Mouse (Mus musculus): Measurements from ENCODE around the gene Mlana. TPM values are rescaled to one million over a fixed set of nuclear protein-coding genes. Genes with fewer than 3 reads are reported as not detected.

The Mlana gene
- total RNA-seq, 1 experiment from 2014 or later, result not detected

DNA sequence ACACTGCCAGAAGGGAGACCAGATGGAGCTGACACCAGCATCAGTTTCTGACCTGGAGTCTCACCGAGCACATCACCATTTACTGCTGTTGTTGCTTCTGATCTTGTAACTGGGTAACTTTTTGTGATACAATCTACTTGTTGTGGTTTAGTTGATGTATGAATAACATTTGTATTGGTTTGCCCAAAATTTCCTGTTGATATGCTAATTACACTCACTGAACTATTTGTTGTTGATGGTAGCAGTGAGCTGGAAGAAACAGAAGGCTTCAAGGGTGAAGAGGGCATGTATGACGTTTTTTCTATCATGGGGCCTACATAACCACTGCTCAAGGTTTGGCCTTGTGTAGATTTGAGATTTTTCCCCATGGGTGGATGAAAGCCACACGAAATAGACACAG lies 20.2 kb downstream of the Mlana start:
- ATAC-seq (replicated peaks; ENCODE audit: insufficient number of reproducible peaks, low FRiP score, low TSS enrichment, poor library complexity, severe bottlenecking), result no peak

DNA sequence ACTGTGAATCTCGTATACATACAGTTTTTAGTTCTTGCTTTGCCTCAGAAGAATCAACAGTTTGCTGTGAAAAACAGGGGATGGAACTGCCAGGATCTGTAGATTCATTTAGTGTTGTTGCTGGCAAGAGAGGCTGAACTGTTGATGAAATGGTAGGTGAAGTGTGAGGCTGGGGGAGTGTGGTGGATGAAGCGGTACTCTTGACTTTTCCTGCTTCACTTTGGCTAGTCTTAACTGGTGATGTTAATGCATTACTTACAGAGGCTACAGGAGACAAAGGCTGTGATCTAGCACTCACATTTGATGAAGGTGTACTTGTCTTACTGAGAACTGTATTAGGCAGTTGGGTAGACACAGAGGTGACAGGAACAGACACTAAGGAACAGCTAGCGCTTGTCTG lies 20.9 kb downstream of the Mlana start:
- no peak for ATAC-seq (replicated peaks; ENCODE audit: insufficient number of reproducible peaks, low FRiP score, low TSS enrichment, poor library complexity, severe bottlenecking)

DNA sequence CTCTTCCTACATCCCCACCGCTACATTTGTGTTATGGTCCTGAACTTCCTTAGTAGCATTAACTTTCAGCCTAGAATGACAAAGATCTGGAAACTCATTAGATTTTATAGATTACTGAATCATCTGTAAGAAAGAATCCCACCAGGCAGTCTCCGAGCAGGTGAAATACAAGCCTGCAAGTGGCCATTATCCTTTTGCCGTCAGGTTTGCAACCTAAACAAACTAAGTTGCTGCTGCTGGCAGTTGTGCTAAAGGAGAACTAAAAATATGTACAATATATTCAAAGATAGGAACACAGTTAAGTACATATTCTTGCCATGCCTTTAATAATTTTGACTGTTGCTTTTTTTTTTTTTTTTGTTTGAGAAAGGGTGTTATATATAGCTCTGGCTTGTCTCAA lies 37.8 kb downstream of the Mlana start:
- ATAC-seq (replicated peaks; ENCODE audit: insufficient number of reproducible peaks, low FRiP score, low TSS enrichment, poor library complexity, severe bottlenecking), result no peak

DNA sequence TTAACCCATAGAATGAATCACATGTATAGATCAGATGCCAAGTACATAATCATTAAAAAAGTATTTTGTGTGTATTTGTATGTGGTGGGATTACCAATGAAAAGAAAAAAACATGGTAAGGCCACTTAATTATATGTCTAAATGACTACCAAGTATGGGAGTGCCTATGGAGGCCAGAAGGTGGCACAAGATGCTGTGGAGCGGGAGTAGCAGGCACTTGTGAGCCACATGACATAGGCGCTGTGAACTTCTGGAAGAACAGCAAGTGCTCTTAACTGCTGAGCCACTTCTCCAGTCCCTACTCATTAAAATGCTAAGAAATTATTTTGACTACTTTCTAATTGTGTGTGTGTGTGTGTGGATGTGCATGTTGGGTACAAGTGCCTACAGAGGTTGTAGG lies 42.0 kb downstream of the Mlana start:
- ATAC-seq (replicated peaks; ENCODE audit: insufficient number of reproducible peaks, low FRiP score, low TSS enrichment, poor library complexity, severe bottlenecking), result no peak

DNA sequence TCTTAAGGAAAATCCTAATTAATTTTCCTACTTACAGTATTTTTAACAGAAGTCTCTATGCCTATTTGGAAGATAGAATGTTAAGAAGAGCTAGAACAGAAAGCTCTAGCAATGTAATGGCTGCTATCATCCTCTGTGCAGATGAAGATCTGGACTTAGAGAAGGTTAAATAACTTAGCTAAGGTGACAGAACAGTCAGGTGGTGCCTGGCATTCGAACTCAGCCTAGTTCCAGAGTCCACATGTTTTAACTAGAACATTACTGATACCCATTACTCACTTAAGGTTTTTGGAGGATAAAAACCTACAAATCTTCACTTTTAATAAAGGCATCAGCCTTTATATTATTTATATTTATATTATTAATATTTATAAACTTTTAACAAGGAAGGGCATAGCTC lies 43.0 kb downstream of the Mlana start:
- ATAC-seq (replicated peaks; ENCODE audit: insufficient number of reproducible peaks, low FRiP score, low TSS enrichment, poor library complexity, severe bottlenecking), result no peak

DNA sequence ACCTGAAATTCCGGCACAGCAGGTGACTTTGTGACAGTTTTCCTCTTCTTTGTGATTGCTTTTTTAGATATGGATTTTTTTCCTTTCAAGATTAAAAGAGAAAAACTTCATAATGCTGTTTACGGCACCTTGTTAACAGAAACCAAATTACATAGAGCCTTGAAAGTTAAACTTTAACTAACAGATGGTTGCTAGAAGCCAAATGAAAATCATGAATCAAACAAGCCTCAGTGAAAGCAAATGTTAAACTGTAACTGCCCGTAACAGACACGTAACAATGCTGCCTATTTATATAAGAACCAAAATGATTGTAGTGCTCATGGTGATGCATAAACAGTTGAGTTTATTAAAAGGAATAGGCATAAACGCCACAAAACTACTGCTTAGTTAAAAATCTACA lies 45.9 kb downstream of the Mlana start:
- ATAC-seq (replicated peaks; ENCODE audit: insufficient number of reproducible peaks, low FRiP score, low TSS enrichment, poor library complexity, severe bottlenecking), result no peak

DNA sequence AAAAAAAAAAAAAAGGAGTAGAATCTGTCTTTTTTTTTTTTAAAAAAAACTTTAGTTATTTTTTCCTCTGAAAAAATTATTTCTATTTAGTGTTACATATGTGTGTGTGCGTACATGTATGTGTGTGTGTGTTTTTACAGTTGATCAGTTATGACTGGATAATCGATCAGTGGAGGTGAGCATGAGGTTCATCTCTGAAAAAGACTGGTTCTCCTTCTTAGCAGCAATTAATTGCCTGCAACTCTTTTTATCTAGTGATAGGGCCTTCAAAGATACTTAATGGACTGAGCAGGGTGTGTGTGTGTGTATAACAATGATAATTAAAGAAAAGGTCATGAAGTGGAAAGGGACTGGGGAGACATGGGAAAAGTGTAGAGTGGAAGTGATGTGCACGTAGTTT lies 53.4 kb downstream of the Mlana start:
- no peak for ATAC-seq (replicated peaks; ENCODE audit: insufficient number of reproducible peaks, low FRiP score, low TSS enrichment, poor library complexity, severe bottlenecking)

DNA sequence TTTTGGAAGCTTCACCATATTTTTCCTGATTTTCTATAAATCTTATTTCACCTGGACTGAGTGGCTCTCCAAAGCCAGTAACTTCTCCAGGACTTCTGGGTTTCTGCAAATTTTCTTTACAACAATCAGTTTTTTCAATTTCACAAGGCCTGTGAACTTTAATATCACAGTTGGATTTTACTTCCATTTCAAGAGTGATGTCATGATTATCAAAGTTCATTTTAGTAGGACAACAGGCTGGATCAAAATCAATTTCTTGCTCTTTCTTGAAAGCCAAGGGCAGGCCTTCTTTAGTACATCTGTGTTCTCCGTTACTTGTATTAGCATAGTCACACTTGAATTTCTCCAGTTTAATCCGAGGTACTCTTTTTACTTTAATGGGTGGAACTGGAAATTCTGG lies 56.3 kb downstream of the Mlana start:
- no peak for ATAC-seq (replicated peaks; ENCODE audit: insufficient number of reproducible peaks, low FRiP score, low TSS enrichment, poor library complexity, severe bottlenecking)

Other genes with a start within 250 kb of the Mlana start
- gene Ric1, start 175.5 kb upstream of the Mlana start, total RNA-seq (2017), result 58.8 to 70.8 TPM (median 64.9 TPM) in 3 replicates
- gene Ermp1, start 49.4 kb upstream of the Mlana start, total RNA-seq (2017), result 20.6 to 41.9 TPM (median 30.2 TPM) in 3 replicates
- 12.2 to 24.2 TPM (median 15.9 TPM) in 3 replicates for gene 9930021J03Rik, start 108.2 kb downstream of the Mlana start, total RNA-seq (2017)
- gene Ranbp6, start 115.2 kb downstream of the Mlana start, total RNA-seq (2017), result 33.0 to 35.8 TPM (median 33.5 TPM) in 3 replicates
- gene Il33, start 227.3 kb downstream of the Mlana start, total RNA-seq (2017), result not detected in 3 replicates